Mouse (Mus musculus): ENCODE results near the gene S100g. TPM values are rescaled to one million over a fixed set of nuclear protein-coding genes. Genes with fewer than 3 reads are reported as not detected.
A peak's percentile ranks its signal among the peaks of the same experiment; 100 is the strongest.

S100g gene
- 3.4 and 4.9 TPM in 2 replicates for polyA plus RNA-seq (2015; fragmentation: Nextera tagmentation; extraction: Ambion mirVana)

GRCm38 (mm10) chrX:162964383-162964782, at the start of gene S100g:
Gene S100g, minus strand, starts transcription at chrX:162964599.
- no peak within 1 kb of the TSS for H3K4me2 ChIP-seq
- H3K4me3 ChIP-seq (replicated peaks): no peak within 1 kb of the TSS
- no peaks in the 10 kb centered on the region for H3K36me3 ChIP-seq
- H3K27me3 ChIP-seq: no peaks in the 10 kb centered on the region
- ATAC-seq (ENCODE audit: low read depth) (peak; percentile 47; the same call in 1 of the 2 replicates), DNase-seq (no peak)
- H3K9ac ChIP-seq: no peak within 1 kb of the TSS
- H3K27ac ChIP-seq: no peak within 1 kb of the TSS
- H3K4me1 ChIP-seq (replicated peaks): no peaks in the 10 kb centered on the region
- WGBS (ENCODE audit: insufficient replicate concordance): 62% methylated on average over 3 of the region's 3 CpGs
- H3K9me3 ChIP-seq (replicated peaks): no peaks in the 10 kb centered on the region

- Histone ChIP-seq H3K9me3 (replicated peaks) (no peaks in the 10 kb centered on the region), H3K27ac (no peak overlapping the region), H3K4me3 (replicated peaks) (no peak overlapping the region), H3K9ac (no peak overlapping the region), H3K36me3 (no peaks in the 10 kb centered on the region), H3K27me3 (no peaks in the 10 kb centered on the region), H3K4me2 (no peak overlapping the region), H3K4me1 (replicated peaks) (no peaks in the 10 kb centered on the region)
- no peak for DNase-seq
- ATAC-seq (ENCODE audit: low read depth): no peak
- WGBS (ENCODE audit: insufficient replicate concordance): 51% methylated on average over 3 of the region's 3 CpGs
Observed at GRCm38 (mm10) chrX:162992121-162992520, 27.7 kb upstream of the S100g start.

- Histone ChIP-seq H3K9me3 (replicated peaks) (no peaks in the 10 kb centered on the region), H3K4me3 (replicated peaks) (no peak overlapping the region), H3K27ac (no peak overlapping the region), H3K4me2 (no peak overlapping the region), H3K4me1 (replicated peaks) (no peaks in the 10 kb centered on the region), H3K27me3 (no peaks in the 10 kb centered on the region), H3K36me3 (no peaks in the 10 kb centered on the region), H3K9ac (no peak overlapping the region)
- 63% methylated on average over 4 of the region's 4 CpGs for WGBS (ENCODE audit: insufficient replicate concordance)
- no peak for ATAC-seq (ENCODE audit: low read depth)
- no peak for DNase-seq
Observed at GRCm38 (mm10) chrX:162991396-162991795, 27.0 kb upstream of the S100g start.

GRCm38 (mm10) chrX:162986876-162987495, 22.6 kb upstream of the S100g start:
- H3K27me3 ChIP-seq: no peaks in the 10 kb centered on the region
- no peak for ATAC-seq (ENCODE audit: low read depth)
- no peaks in the 10 kb centered on the region for H3K9me3 ChIP-seq (replicated peaks)
- H3K4me2 ChIP-seq: no peak overlapping the region
- DNase-seq: no peak
- H3K9ac ChIP-seq: no peak overlapping the region
- no peaks in the 10 kb centered on the region for H3K4me1 ChIP-seq (replicated peaks)
- no peaks in the 10 kb centered on the region for H3K36me3 ChIP-seq
- no peak overlapping the region for H3K4me3 ChIP-seq (replicated peaks)
- H3K27ac ChIP-seq: no peak overlapping the region
- WGBS (ENCODE audit: insufficient replicate concordance): 83% methylated on average over 10 of the region's 10 CpGs

- Histone ChIP-seq H3K36me3 (no peaks in the 10 kb centered on the region), H3K9me3 (replicated peaks) (no peaks in the 10 kb centered on the region), H3K4me3 (replicated peaks) (no peak overlapping the region), H3K27me3 (no peaks in the 10 kb centered on the region), H3K4me1 (replicated peaks) (no peaks in the 10 kb centered on the region), H3K9ac (no peak overlapping the region), H3K27ac (no peak overlapping the region), H3K4me2 (no peak overlapping the region)
- ATAC-seq (ENCODE audit: low read depth): no peak
- no peak for DNase-seq
- WGBS (ENCODE audit: insufficient replicate concordance): 62% methylated on average over 3 of the region's 3 CpGs
Observed at GRCm38 (mm10) chrX:162976194-162976593, 11.8 kb upstream of the S100g start.

GRCm38 (mm10) chrX:162967456-162967855, 3.1 kb upstream of the S100g start:
- Histone ChIP-seq H3K9me3 (replicated peaks) (no peaks in the 10 kb centered on the region), H3K4me2 (no peak overlapping the region), H3K27me3 (no peaks in the 10 kb centered on the region), H3K9ac (no peak overlapping the region), H3K36me3 (no peaks in the 10 kb centered on the region), H3K27ac (no peak overlapping the region), H3K4me1 (replicated peaks) (no peaks in the 10 kb centered on the region), H3K4me3 (replicated peaks) (no peak overlapping the region)
- ATAC-seq (ENCODE audit: low read depth): no peak
- 51% methylated on average over 8 of the region's 8 CpGs for WGBS (ENCODE audit: insufficient replicate concordance)
- DNase-seq: no peak

GRCm38 (mm10) chrX:162963840-162964239, 559 bp downstream of the S100g start:
- H3K27ac ChIP-seq: no peak overlapping the region
- DNase-seq: no peak
- no peak for ATAC-seq (ENCODE audit: low read depth)

GRCm38 (mm10) chrX:162957921-162958320, 6.5 kb downstream of the S100g start:
- Histone ChIP-seq H3K4me1 (replicated peaks) (no peaks in the 10 kb centered on the region), H3K9me3 (replicated peaks) (no peaks in the 10 kb centered on the region), H3K27me3 (no peaks in the 10 kb centered on the region), H3K36me3 (no peaks in the 10 kb centered on the region), H3K4me3 (replicated peaks) (no peak overlapping the region), H3K4me2 (no peak overlapping the region), H3K9ac (no peak overlapping the region), H3K27ac (no peak overlapping the region)
- ATAC-seq (ENCODE audit: low read depth) (no peak), DNase-seq (no peak)
- WGBS (ENCODE audit: insufficient replicate concordance): 73% methylated on average over 3 of the region's 3 CpGs

More at GRCm38 (mm10) chrX:162963840-162964239, 559 bp downstream of the S100g start:
- H3K27me3 ChIP-seq: no peaks in the 10 kb centered on the region
- H3K9ac ChIP-seq: no peak overlapping the region
- WGBS (ENCODE audit: insufficient replicate concordance): 59% methylated on average over 4 of the region's 4 CpGs
- no peaks in the 10 kb centered on the region for H3K4me1 ChIP-seq (replicated peaks)
- H3K4me3 ChIP-seq (replicated peaks): no peak overlapping the region
- no peaks in the 10 kb centered on the region for H3K9me3 ChIP-seq (replicated peaks)
- H3K36me3 ChIP-seq: no peaks in the 10 kb centered on the region
- no peak overlapping the region for H3K4me2 ChIP-seq

GRCm38 (mm10) chrX:162949811-162950439, 14.5 kb downstream of the S100g start:
- WGBS (ENCODE audit: insufficient replicate concordance): 28% methylated on average over 3 of the region's 3 CpGs
- Histone ChIP-seq H3K9me3 (replicated peaks) (no peaks in the 10 kb centered on the region), H3K9ac (no peak overlapping the region), H3K4me1 (replicated peaks) (no peaks in the 10 kb centered on the region), H3K27me3 (no peaks in the 10 kb centered on the region), H3K4me2 (no peak overlapping the region), H3K27ac (no peak overlapping the region), H3K36me3 (no peaks in the 10 kb centered on the region), H3K4me3 (replicated peaks) (no peak overlapping the region)
- ATAC-seq (ENCODE audit: low read depth): no peak
- no peak for DNase-seq

GRCm38 (mm10) chrX:162942027-162942426, 22.4 kb downstream of the S100g start:
- no peak for ATAC-seq (ENCODE audit: low read depth)
- DNase-seq: no peak
- 54% methylated on average over 1 of the region's 1 CpGs for WGBS (ENCODE audit: insufficient replicate concordance)

GRCm38 (mm10) chrX:162931467-162931866, 32.9 kb downstream of the S100g start:
- no peaks in the 10 kb centered on the region for H3K9me3 ChIP-seq (replicated peaks)
- no peaks in the 10 kb centered on the region for H3K27me3 ChIP-seq
- 65% methylated on average over 2 of the region's 2 CpGs for WGBS (ENCODE audit: insufficient replicate concordance)
- no peak overlapping the region for H3K4me3 ChIP-seq (replicated peaks)
- H3K4me2 ChIP-seq: no peak overlapping the region
- DNase-seq (no peak), ATAC-seq (ENCODE audit: low read depth) (no peak)
- H3K4me1 ChIP-seq (replicated peaks): no peaks in the 10 kb centered on the region
- peaks cover 9% of the 10 kb centered on the region; the same call in 1 of the 2 replicates for H3K36me3 ChIP-seq
- H3K27ac ChIP-seq: no peak overlapping the region
- H3K9ac ChIP-seq: no peak overlapping the region

More at GRCm38 (mm10) chrX:162942027-162942426, 22.4 kb downstream of the S100g start:
- Histone ChIP-seq H3K9me3 (replicated peaks) (no peaks in the 10 kb centered on the region), H3K27me3 (no peaks in the 10 kb centered on the region), H3K4me3 (replicated peaks) (no peak overlapping the region), H3K36me3 (no peaks in the 10 kb centered on the region), H3K27ac (no peak overlapping the region), H3K4me2 (no peak overlapping the region), H3K9ac (no peak overlapping the region), H3K4me1 (replicated peaks) (no peaks in the 10 kb centered on the region)

All from liver, embryonic 13.5 days (tissue).